Mouse (Mus musculus): ENCODE measurements around the gene Nrg4.
A peak's percentile ranks its signal among the peaks of the same experiment; 100 is the strongest.

The Nrg4 gene

GRCm38 (mm10) chr9:55326515-55327233 lies at the start of gene Nrg4, which contains the start of gene Tmem266:
TSS of gene Nrg4 (minus strand) at chr9:55326844.
TSS of gene Tmem266 (plus strand) at chr9:55326913.
- DNase-seq (ENCODE audit: low spot score), result peak; percentile 67

- DNase-seq (ENCODE audit: low spot score), result no peak
These were observed 45.3 kb upstream of the Nrg4 start for GRCm38 (mm10) chr9:55371908-55372307.

- no peak for DNase-seq (ENCODE audit: low spot score)
These were observed 41.4 kb upstream of the Nrg4 start for GRCm38 (mm10) chr9:55368011-55368410.

- DNase-seq (ENCODE audit: low spot score), result no peak
These were observed 37.1 kb upstream of the Nrg4 start for GRCm38 (mm10) chr9:55363707-55364106.

- no peak for DNase-seq (ENCODE audit: low spot score)
These were observed 35.3 kb upstream of the Nrg4 start for GRCm38 (mm10) chr9:55361969-55362368.

- DNase-seq (ENCODE audit: low spot score), result no peak
These were observed 34.2 kb upstream of the Nrg4 start for GRCm38 (mm10) chr9:55360861-55361260.

- no peak for DNase-seq (ENCODE audit: low spot score)
These were observed 33.7 kb upstream of the Nrg4 start for GRCm38 (mm10) chr9:55360372-55360771.

- DNase-seq (ENCODE audit: low spot score), result no peak
These were observed 30.5 kb upstream of the Nrg4 start for GRCm38 (mm10) chr9:55357164-55357563.

- DNase-seq (ENCODE audit: low spot score), result no peak
These were observed 28.7 kb upstream of the Nrg4 start for GRCm38 (mm10) chr9:55355270-55355834.

GRCm38 (mm10) chr9:55354686-55355085 lies 28.0 kb upstream of the Nrg4 start:
- DNase-seq (ENCODE audit: low spot score), result no peak

GRCm38 (mm10) chr9:55348664-55349063 lies 22.0 kb upstream of the Nrg4 start:
- DNase-seq (ENCODE audit: low spot score), result no peak

- no peak for DNase-seq (ENCODE audit: low spot score)
These were observed 18.7 kb upstream of the Nrg4 start for GRCm38 (mm10) chr9:55345332-55345731.

GRCm38 (mm10) chr9:55344165-55344564 lies 17.5 kb upstream of the Nrg4 start:
- DNase-seq (ENCODE audit: low spot score), result no peak

GRCm38 (mm10) chr9:55332949-55333348 lies 6.3 kb upstream of the Nrg4 start:
- peak; percentile 29 for DNase-seq (ENCODE audit: low spot score)

- no peak for DNase-seq (ENCODE audit: low spot score)
These were observed 5.8 kb upstream of the Nrg4 start for GRCm38 (mm10) chr9:55332476-55332875.

- no peak for DNase-seq (ENCODE audit: low spot score)
These were observed 2.8 kb upstream of the Nrg4 start for GRCm38 (mm10) chr9:55329401-55329800.

GRCm38 (mm10) chr9:55328151-55328918 lies 1.7 kb upstream of the Nrg4 start:
- no peak for DNase-seq (ENCODE audit: low spot score)

- no peak for DNase-seq (ENCODE audit: low spot score)
These were observed 581 bp upstream of the Nrg4 start for GRCm38 (mm10) chr9:55327234-55327615.

- DNase-seq (ENCODE audit: low spot score), result no peak
These were observed 805 bp downstream of the Nrg4 start for GRCm38 (mm10) chr9:55325564-55326514.

GRCm38 (mm10) chr9:55325061-55325460 lies 1.6 kb downstream of the Nrg4 start:
- DNase-seq (ENCODE audit: low spot score), result no peak

- no peak for DNase-seq (ENCODE audit: low spot score)
These were observed 2.1 kb downstream of the Nrg4 start for GRCm38 (mm10) chr9:55324516-55324915.

GRCm38 (mm10) chr9:55324085-55324484 lies 2.6 kb downstream of the Nrg4 start:
- no peak for DNase-seq (ENCODE audit: low spot score)

Data from layer of hippocampus, adult 11-12 months (tissue).